Mouse (Mus musculus) ES-CJ7 (cell line): ENCODE results near the gene Gm17334.

Source experiments
- DNase-seq: peaks from one replicate; pipeline ENCODE4 v3.0.0; 2011; ENCODE audit warnings: low read depth, low spot score

Gm17334 gene

DNA sequence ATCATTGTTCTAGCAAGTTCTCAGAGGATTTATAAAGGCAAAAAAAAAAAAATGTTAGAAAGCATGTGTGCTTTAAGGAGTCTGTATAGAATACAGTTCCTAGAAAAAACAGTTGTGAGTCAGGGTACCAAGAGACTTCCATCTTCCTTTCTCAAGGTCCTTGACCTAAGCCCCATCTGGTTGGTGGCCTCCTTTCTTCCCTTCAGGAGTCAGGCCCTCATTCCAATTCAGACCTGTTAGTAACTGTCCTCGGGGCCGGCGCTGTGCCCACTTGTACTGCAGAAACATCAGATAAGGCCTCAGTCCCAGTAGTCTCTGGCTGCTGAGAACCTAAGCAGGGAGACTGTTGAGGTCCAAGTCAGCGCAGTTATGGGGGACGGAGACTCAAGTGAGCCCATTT is at the start of gene Gm17334:
Gene Gm17334, minus strand, starts transcription at position 101 of the 400 bp plus-strand sequence.
- no peak for DNase-seq

DNA sequence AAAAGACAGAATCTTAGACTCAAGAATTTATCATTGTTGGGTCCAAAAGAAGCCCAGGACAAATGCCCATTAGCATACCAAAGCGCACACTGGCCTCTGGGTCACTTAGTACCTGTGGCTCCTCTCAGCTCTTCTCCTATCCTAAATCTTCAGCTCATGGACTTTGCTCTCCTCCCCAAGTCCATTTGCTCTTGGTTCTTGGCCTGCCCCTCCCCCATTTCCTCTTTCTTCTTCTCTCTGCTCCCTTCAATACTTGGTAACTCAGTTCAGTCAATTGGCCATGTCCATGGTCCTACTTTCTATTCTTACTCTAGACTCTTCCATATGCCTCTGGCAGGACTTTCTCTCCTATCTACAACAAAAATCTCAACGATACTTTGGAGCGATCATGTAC is 49.0 kb upstream of the Gm17334 start:
- no peak for DNase-seq

DNA sequence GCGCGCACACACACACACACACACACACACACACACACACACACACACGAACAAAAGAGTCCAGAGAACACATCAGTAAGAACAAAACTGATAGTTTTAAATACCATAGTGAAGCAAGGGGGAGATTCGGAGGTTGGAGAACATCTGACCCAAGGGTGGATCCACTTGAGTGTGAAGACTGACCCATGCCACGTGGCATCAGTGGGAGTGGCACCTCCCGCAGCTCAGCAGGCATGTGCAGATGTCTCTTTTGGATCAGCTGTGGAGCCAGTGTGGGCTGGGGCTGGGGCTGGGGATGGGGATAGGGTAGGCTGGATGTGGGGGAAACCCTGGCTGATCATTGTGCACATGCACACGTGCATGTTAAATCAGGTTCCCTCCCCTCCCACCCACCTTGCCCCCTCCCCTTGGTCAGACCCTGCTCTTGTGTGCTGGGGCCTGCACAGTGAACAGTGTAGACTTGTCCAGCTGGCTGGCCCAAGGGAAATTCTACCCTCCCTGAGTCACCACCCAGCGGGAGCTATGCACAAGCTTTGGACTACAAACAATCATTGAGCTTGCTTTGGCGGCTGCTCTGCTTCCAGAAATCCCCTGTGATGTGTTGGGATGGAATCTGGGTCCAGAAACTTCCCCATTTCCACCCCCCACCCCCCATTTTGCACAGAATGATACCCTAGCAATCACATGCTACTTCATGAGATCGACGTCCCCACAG is 48.4 kb upstream of the Gm17334 start:
- no peak for DNase-seq

DNA sequence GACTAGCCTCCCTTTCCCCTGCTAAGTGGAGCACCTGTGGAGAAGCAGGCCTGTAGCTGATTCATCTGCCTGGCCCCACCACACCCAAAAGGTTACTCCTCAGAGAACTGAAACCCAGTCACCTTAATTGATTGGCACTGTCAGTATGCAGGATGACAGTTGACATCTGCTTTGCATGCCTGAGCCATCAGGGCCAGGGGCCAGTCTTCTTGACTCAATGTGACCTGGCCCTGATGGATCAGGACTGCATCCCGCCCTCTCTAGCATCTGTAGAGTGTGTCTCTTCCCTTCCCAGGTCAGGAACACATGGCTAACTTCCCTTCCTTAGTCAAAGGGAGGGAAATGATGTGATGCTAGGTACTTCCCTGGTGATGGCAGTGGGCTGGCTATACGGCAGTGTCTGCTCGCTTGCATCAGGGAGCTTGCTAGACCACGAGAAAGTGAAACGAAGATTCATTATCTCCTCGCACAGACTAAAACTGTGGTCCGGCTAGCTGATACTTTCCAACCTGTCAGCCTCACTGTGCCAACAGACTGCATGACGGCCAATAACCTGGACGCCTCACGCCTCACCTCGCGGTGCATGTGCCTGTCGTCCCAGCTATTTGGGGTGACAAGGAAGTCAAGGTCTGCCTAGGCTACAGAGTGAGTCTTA is 47.7 kb upstream of the Gm17334 start:
- DNase-seq = no peak

DNA sequence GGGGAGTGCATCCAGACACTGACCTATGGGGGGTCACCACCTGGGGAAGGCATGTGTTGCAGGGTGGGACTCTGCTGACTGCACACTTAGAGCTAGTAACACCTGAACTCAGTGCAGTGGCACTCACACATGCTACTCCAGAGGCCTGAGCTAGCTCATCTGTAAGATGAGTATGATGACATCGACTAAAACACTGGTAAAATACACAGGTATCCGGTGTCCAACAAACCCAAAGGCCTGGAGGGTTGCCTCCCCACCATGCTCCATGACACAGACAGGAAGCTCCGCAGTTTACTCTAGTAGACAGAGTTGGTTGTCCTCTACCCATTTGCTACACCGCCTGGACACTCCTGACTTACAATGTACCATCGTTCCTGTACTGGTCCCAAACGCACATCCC is 46.5 kb upstream of the Gm17334 start:
- DNase-seq = no peak

DNA sequence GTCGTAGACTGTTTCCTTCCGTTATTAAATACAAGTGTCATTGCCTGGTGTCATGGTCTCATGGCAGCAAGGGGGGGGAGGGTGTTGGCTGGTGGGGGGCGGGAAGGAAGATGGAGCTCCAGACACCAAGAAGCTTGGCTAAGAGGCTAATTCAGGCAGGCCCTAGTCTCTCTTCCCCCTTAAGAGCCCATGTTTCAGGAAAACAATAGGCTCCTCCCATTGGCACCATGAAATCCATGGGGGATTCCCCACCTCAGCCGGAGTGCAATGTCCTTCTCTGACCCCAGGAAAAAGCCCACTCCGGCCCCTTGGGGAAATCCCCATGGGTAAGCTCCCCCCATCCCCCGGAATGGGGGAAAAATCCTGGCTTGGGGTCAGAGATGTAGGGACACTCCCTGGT is 45.8 kb upstream of the Gm17334 start:
- no peak for DNase-seq

DNA sequence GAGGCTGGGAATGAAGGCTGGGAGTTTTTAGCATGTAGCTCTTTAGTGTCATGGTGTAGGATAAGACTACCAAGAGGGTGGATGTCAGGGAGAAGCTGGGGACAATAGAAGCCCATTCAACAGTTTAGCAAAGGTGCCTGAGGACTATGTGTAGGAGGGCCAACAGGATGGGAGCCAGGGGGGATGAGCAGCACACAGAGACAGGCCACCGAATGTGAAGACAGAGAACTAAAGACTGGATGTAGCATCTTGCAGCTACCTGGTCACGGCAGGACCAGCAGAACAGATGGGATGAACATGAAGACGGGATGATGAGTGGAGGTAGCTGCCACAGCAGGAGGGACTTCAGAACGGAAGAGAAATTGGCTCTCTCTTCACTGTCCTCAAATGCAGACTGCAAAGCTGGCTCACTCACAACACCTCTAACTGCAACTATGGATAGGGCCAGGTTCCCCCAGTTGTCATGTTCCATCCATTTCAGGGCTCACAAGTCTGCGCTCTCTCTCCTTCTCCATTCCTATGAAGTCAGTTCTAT is 43.9 kb upstream of the Gm17334 start:
- no peak for DNase-seq

DNA sequence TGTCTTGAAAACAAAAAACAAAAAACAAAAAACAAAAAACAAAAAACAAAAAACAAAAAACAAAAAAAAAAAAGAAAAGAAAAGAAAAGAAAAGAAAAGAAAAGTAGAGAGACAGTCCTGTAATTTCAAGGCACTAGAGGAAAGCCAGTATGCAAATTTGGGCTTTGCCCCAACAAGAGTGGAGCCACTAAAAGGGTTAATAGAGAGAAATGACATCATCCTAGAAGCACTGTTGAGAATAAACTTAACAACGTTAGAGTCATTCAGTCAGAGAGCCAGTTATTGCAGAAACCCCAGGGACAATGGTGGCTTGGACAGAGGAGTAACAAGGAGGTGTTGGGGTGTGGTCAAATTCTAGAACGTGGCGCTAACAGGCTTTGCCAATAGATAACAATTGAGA is 41.8 kb upstream of the Gm17334 start:
- no peak for DNase-seq

DNA sequence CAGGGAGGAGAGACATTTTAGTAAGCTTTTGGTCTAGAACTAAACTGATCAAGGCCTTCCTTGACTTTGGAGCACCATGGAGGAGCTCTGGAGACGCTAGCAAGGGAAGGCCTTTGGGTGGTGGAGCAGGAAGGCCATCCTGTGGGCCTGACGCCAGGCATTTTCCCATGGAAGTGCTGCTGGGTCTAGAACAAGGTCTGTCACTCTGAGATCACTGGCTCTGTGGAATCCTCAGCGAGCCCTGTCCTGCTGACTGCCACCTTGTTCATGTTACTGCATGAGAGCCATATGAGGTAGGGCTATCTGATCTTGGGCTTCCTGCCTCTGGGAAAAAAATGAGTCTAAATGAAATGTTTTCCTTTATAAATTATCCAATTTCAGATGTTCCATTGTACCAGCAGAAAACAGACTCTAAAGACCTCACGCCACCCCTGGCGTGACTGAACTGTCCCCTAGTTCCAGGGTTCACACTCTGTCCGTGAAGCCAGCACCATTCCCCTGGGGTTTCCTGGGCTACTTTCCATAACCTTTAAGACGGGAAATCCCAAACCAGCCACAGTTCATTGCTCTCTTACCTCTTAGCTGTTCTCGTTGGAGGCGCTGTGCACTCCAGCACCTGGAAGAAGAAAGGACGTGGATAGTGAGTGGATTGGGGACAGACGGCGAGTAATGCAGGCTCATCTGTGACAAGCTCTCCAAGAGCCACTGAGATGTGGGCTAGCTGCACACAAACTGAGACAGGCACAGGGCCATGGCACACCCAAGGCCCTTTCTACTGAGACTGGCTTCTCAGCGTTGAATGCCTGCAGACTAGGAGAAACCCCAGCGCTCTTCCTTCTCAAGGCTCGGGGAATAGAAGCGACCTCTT is 40.2 kb upstream of the Gm17334 start:
- no peak for DNase-seq

DNA sequence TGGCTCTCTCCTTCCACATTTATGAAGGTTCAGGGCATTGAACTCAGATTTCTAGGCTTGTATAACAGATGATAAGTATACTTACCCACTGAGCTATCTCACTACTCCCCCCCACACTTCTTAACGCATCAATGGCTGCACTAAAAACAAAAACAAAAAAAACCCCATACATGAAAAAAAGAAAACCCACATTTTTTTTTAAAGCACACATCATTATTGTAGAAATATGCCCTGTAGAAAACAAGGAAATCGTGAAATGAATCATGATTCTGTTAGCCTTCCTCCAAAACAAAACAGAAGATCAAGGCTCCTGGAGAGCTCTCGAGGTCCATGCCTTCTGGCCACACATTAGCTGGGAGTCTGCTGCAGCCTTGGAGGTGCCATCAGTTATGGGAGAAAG is 38.3 kb upstream of the Gm17334 start:
- DNase-seq = no peak

DNA sequence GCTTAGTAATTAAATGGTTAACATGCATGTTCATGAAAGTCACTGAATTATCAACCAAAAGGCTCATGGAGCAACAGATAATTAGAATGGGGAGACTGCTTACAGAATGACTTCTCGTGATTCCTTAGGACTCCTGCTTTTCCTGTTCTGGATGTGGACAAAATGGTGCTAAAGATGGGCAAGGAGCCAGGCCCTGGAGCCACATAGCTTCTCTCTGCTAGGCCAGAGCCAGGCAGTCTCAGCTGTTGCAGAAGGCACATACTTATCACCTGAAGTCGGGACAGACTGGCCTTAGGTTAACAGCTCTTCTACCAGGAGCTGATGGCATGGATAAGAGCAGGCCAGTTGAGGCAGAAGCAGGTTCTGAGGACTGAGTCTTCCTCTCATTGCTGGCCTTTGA is 37.8 kb upstream of the Gm17334 start:
- DNase-seq = no peak

DNA sequence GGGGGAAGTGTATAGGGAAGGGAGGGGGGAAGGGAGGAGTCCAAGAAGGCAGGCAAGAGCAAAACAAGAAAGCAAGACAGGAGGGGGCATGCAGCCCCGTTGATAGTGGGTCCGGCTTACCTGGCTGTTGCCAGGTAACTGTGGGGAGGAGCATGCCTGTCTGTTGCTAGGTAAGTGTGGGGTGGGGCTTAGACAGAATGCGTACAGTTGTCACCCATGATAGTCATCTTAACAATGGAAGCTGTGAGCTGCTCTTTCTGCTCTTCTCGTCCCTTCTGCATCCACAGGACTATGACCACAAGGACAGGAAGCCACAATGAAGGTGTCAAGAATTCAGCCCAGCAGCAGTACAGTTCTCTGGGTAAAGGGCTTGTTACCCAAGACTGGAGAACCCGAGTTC is 37.2 kb upstream of the Gm17334 start:
- DNase-seq = no peak

DNA sequence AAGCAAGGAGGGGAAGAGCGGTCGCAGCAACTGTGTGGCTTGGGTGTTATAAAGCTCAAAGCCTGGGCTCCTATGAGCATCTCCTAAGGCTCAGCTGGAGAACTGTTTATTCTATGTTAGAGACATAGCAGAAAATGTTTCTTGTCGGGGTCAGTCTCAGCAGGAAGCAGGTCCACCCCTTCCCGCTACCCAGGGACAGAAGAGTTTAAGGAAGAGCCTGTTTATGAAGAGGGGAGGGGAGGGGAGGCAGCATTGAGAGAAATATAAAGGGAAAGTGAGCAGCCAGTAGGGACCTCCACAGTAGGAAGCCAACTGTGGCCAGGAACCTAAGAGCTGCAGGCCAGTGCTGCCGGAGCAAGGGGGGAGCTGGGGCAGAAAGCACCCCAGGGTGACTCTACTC is 36.4 kb upstream of the Gm17334 start:
- no peak for DNase-seq

DNA sequence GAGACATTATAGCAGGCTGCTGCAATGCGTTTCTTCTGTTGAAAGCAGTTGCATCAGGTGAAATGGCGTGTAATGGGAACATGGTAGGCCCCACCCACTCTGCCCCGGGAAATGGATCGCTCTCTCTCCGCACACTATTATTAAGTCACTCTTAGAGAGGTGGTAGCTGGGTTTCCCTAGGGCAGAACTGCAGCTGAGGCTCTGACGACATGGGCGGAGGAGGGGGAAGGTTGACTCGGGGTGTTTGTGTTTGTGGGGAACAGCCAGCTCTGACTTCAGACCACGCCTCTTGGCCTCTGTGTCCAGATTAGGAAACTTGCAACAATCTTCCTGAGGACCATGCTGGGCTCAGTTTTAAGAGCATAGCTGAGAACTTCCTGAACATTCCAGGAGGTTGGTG is 32.8 kb upstream of the Gm17334 start:
- DNase-seq = no peak

DNA sequence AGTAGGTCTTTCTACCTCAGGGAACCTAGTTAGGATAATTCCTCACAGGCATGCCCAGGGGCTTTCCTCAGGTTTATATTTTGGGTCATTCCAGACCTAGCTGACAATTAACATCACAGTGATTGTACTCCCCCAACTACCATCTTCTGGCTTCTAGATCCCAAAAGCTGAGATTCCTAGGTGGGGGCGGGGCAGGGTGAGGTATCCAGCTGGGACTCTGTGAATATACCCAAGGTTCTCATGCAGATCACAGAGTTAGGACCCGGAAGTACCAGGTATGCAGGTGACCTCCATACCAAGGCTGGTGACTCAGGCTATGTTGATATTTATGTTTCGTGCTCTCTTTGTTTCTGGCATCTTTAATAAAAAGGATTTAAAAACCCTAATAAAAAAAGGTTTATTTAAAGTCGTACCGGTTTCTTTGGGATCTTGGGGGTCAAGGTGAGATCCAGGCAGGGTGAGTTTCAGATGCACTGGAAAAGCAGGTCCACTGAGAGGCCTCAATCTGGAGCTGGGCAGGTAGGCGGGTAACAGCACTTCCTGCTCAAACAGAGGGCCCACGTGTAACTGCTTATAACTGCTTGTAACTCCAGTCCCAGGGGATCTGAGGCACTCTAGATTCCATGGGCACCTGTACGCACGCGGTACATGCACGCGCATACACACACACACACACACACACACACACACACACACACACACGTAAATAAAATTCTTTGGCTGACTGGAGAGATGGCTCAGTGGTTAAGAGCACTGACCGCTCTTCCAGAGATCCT is 31.8 kb upstream of the Gm17334 start:
- DNase-seq = peak; percentile 77

DNA sequence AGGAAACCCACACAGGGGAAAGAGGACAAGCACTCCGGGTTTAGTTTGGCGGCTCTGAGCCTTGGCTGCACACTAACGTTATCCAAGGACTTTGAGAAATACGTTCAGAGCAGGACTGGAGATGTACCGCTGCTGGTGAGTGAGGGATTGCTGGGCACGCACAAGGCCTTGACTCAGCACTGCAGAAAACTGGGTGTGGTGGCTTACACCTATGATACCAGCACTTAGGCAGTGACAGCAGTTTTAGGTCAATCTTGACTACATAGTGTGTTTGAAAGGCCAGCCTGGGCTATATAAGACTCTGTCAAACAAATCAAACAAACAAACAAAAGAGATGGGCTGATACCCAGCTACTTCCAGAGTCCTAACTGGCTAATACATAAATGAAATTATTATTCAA is 30.5 kb upstream of the Gm17334 start:
- DNase-seq = no peak

DNA sequence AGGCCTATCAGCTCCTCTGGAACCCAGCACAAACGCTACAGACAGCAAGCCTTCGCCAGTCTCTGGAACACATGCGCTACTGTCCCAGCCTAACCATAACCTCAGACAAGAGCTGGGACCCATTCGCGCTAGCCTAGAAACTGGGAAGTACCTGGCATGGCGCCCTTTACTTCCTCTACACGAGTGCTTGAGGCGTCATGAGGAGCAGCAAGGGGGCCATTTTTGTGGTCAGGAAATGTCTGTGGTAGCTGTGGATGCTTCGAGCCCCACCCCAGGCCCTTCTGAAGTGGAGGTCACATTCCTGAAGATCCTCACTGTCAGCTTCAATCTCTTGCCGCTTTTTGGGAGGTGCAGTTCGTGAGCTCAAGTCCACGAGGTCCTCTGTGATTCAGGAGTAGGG is 30.1 kb upstream of the Gm17334 start:
- DNase-seq = peak; percentile 47

DNA sequence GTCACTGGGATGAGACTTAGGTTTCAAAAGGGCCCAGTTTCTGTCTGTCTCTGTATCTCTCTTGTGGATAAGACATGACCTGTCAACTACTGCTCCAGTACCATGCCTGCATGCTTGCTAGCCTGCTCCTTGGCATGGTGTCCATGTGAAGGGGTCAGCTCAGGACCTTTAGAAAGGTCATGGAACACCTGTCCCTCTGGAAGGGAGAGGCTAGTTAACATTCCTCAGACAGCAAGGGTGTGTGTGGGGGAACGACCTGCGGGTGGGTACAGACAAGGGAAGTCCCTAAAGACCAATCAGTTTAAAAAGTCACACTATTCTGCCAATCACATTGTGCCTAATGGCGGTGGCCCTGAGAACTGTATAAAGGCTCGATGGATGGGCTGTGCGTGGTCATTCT is 28.0 kb upstream of the Gm17334 start:
- DNase-seq = no peak

DNA sequence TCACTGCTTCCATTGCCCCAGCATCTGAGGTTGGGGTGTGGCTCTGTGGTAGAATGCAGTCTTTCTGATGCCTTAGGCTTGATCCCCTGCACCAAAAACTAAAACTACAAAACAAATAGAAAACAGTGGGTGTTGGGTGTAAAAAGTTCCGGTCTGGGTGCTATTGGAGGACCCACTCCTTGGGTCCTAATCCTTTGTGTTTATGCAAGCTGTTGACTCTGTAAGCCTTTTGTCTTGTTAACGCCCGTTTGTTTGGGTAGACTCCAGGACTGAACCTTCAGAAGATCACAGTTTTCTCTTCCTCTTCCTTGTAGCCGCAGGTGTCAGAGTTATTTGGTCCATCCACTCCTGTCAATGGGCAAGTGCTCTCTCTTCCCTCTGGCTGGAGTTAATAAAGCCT is 27.0 kb upstream of the Gm17334 start:
- peak; percentile 88 for DNase-seq

DNA sequence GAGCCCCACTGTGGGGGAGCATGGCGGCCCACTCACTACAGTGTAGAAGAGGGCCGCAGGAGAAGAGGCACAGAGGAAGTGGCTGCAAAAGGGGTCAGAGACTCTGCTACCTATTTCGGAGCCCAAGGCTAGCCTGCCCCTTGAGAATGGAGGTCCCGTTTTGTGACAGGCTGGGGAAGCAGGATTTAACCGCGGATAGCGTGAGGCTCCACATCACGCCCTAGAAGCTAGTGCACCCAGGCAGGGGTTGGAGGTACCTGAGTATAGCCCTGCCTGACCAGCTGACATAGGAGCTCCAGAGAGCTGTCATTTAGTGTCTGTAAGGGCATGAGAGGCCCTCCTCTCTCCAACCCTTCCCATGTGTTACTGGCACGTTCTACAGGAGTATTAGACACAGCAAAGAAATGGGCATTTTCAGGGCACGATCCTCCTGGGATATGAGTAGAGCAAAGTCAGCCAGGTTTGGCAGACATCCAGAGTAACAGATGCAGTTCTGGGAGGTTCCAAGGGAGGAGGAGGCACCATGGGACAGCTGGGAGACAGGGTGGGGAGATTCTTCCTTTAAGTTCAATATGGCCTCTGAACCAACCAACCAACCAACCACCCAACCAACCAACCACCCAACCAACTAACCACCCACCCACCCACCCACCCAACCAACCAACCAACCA is 25.2 kb upstream of the Gm17334 start:
- DNase-seq = no peak

DNA sequence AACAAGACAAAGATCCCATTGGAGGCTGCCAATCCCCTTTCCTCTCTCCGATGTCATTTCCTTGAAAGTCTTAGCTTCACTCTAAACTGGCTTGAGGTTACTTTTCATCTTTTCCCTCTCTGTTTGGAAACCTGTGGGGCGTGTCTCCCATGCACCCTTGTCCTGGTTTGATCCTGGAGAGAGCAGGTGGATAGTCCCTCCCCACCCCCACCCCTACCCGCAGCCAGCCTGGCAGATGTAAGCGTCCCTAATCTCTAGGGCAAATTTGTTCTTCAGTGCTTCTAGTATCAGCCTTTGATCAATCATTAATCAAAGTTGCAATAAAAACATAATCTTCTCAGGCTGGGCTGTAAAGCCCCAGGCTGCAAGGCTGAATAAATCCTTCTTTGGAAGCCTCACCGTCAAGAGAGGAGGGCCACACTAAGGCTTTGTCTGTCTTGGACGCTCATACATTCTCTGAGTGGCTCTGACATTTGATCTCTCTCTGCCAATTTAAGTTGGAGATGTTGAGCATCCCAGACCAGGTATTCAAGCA is 24.5 kb upstream of the Gm17334 start:
- no peak for DNase-seq
